Mouse (Mus musculus) gastrocnemius, postnatal 25 days (tissue): ENCODE data around the gene 5730522E02Rik. TPM values are rescaled to one million over a fixed set of nuclear protein-coding genes. Genes with fewer than 3 reads are reported as not detected.

ENCODE experiments used
- DNase-seq: peaks from one replicate; pipeline ENCODE4 v3.0.0; 2022
- total RNA-seq, 2 experiments: library from RNA; stranded (reverse); gene quantifications; 1 replicate in 1 of 2; 2 replicates in 1 of 2; pipeline ENCODE4 v1.2.3; 2021

Gene 5730522E02Rik
- total RNA-seq, 2 experiments from 2014 or later = not detected

- DNase-seq = no peak
Measured at GRCm38 (mm10) chr11:25787691-25788090, 422.9 kb downstream of the 5730522E02Rik start.

- no peak for DNase-seq
Measured at GRCm38 (mm10) chr11:25772231-25772630, 438.3 kb downstream of the 5730522E02Rik start.

GRCm38 (mm10) chr11:25770991-25771568 is 439.5 kb downstream of the 5730522E02Rik start:
- DNase-seq = no peak

GRCm38 (mm10) chr11:25767584-25768333 is 442.8 kb downstream of the 5730522E02Rik start:
- no peak for DNase-seq

GRCm38 (mm10) chr11:25753156-25753899 is 457.2 kb downstream of the 5730522E02Rik start:
- DNase-seq = no peak

GRCm38 (mm10) chr11:25752418-25752817 is 458.1 kb downstream of the 5730522E02Rik start:
- DNase-seq = no peak

- no peak for DNase-seq
Measured at GRCm38 (mm10) chr11:25747098-25747862, 463.3 kb downstream of the 5730522E02Rik start.

GRCm38 (mm10) chr11:25743664-25744063 is 466.9 kb downstream of the 5730522E02Rik start:
- DNase-seq = no peak

GRCm38 (mm10) chr11:25737255-25737654 is 473.3 kb downstream of the 5730522E02Rik start:
- DNase-seq = no peak

GRCm38 (mm10) chr11:25729476-25729875 is 481.1 kb downstream of the 5730522E02Rik start:
- no peak for DNase-seq

GRCm38 (mm10) chr11:25715447-25716321 is 494.9 kb downstream of the 5730522E02Rik start:
- no peak for DNase-seq

- DNase-seq = no peak
Measured at GRCm38 (mm10) chr11:25710559-25710958, 500.0 kb downstream of the 5730522E02Rik start.

GRCm38 (mm10) chr11:25709892-25710291 is 500.7 kb downstream of the 5730522E02Rik start:
- no peak for DNase-seq

GRCm38 (mm10) chr11:25704332-25705168 is 506.0 kb downstream of the 5730522E02Rik start:
- DNase-seq = no peak

GRCm38 (mm10) chr11:25702791-25703190 is 507.8 kb downstream of the 5730522E02Rik start:
- no peak for DNase-seq

- DNase-seq = no peak
Measured at GRCm38 (mm10) chr11:25697508-25698193, 512.9 kb downstream of the 5730522E02Rik start.

GRCm38 (mm10) chr11:25696168-25696567 is 514.4 kb downstream of the 5730522E02Rik start:
- no peak for DNase-seq

GRCm38 (mm10) chr11:25684731-25685130 is 525.8 kb downstream of the 5730522E02Rik start:
- DNase-seq = no peak

- no peak for DNase-seq
Measured at GRCm38 (mm10) chr11:25679856-25680255, 530.7 kb downstream of the 5730522E02Rik start.

- DNase-seq = no peak
Measured at GRCm38 (mm10) chr11:25674194-25674593, 536.4 kb downstream of the 5730522E02Rik start.
